Mouse (Mus musculus) cerebellum, adult 2 months (tissue): ENCODE data around the gene Csdc2. TPM values are rescaled to one million over a fixed set of nuclear protein-coding genes. Genes with fewer than 3 reads are reported as not detected.
A peak's percentile ranks its signal among the peaks of the same experiment; 100 is the strongest.

Source experiments
- DNase-seq, 2 experiments: peaks; one replicate each; pipeline ENCODE4 v3.0.0; 2021
- H3K27ac ChIP-seq: fragments of 200-500 bp; 2 replicates; pipeline ENCODE4 v1.5.1; 2012; ENCODE audit warnings: low read length, control low read depth, inconsistent platforms; ENCODE audit not compliant: insufficient read depth
- H3K27me3 ChIP-seq: fragments of 200-500 bp; 2 replicates; pipeline ENCODE4 v1.6.1; 2012; ENCODE audit warnings: inconsistent platforms, mild to moderate bottlenecking, low read length, moderate library complexity; ENCODE audit not compliant: control insufficient read depth, insufficient read depth
- H3K4me1 ChIP-seq: fragments of 200-500 bp; 2 replicates; pipeline ENCODE4 v1.6.1; 2011; ENCODE audit warnings: low read length; ENCODE audit not compliant: control insufficient read depth, insufficient read depth
- H3K4me3 ChIP-seq: fragments of 200-500 bp; replicated peaks from 2 replicates; pipeline ENCODE3; 2011; ENCODE audit warnings: mild to moderate bottlenecking, low read depth, low read length, control low read depth; ENCODE audit not compliant: insufficient read depth
- CTCF ChIP-seq: fragments of 200-500 bp; IDR thresholded peaks from 2 replicates; pipeline ENCODE4 v1.5.1; 2011; ENCODE audit warnings: low read depth, mild to moderate bottlenecking, control low read depth, low read length, moderate library complexity, borderline replicate concordance; ENCODE audit not compliant: insufficient read depth
- POLR2A ChIP-seq: fragments of 200-500 bp; IDR thresholded peaks from 2 replicates; pipeline ENCODE4 v1.6.1; 2011; ENCODE audit warnings: low read length, control low read depth, borderline replicate concordance; ENCODE audit not compliant: insufficient read depth
- WGBS: fragments of 180-500 bp; shearing (Covaris S2); methylation state at CpG from one replicate; pipeline ENCODE4 v1.1.7; 2018; 5-methylcytosine and 5-hydroxymethylcytosine counted together
- polyA plus RNA-seq: library from polyadenylated mRNA; depleted of rRNA; stranded (reverse); fragments of >200 nt; gene quantifications from 2 replicates; pipeline ENCODE4 v1.2.3, GENCODE M21; 2012

Gene Csdc2
- polyA plus RNA-seq, 1 experiment = 258 TPM

- Histone ChIP-seq H3K4me3 (no peak overlapping the region), H3K27ac (no peak overlapping the region; the same call in 1 of the 2 replicates), H3K4me1 (peaks cover 12% of the 10 kb centered on the region), H3K27me3 (no peaks in the 10 kb centered on the region)
- WGBS = 63% methylated on average over 10 of the region's 10 CpGs
- peak in 1 of 2 experiments; percentile 29 for DNase-seq
- TF ChIP-seq CTCF = no peak
- TF ChIP-seq POLR2A = no peak
Measured at GRCm38 (mm10) chr15:81939157-81939715, 2.7 kb downstream of the Csdc2 start.

DNA sequence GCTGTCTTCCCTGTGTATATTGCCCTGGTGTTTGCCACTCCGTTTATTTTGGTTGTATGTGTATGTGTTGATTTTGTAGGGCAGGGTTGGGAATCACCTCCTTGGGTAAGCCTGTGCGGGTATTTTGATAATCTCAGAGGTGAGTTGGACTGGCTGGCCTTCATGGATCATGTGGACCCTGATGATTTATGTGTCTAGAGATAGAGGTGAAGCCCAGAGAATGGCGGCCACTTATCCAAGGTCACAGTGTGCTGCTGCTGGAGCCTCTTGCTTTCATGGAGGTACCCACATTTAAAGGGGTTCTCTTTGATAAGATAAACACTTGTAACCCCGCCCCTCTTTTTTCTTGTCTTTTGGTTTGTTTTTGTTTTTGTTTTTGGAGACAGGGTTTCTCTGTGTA is 3.2 kb downstream of the Csdc2 start:
- Histone ChIP-seq H3K27me3 (no peaks in the 10 kb centered on the region), H3K27ac (no peak overlapping the region), H3K4me3 (no peak overlapping the region), H3K4me1 (peaks cover 12% of the 10 kb centered on the region)
- TF ChIP-seq POLR2A = no peak
- DNase-seq = no peak
- WGBS = 78% methylated on average over 4 of the region's 4 CpGs

DNA sequence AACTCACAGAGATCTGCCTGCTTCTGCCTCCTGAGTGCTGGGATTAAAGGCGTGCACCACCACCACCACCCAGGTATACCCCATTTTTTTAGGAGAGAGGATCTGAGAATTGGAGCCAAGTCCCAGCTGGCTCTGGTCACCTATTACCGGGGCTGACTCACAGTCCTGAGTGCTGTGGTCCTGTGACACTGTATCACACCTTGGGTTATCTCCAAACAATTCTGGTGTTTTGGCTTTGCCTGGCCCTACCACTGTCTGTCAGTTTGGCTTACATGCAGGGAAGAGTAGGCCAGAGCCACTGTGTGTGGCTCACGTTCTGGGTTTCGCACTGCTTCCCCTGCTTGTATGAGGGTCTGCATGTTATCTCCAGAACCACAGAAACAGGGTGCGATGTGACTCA is 3.7 kb downstream of the Csdc2 start:
- no peaks in the 10 kb centered on the region for H3K27me3 ChIP-seq
- TF ChIP-seq CTCF (no peak), POLR2A (no peak)
- H3K4me3 ChIP-seq = no peak overlapping the region
- DNase-seq = peak; percentile 48 to 74
- WGBS = 45% methylated on average over 5 of the region's 5 CpGs
- H3K4me1 ChIP-seq = peaks cover 12% of the 10 kb centered on the region
- peak overlapping the region; percentile 47; the same call in 1 of the 2 replicates for H3K27ac ChIP-seq

GRCm38 (mm10) chr15:81941010-81941409 is 4.5 kb downstream of the Csdc2 start:
- peak; percentile 19; the same call in 1 of the 2 replicates for TF ChIP-seq CTCF
- no peak for TF ChIP-seq POLR2A
- Histone ChIP-seq H3K4me1 (peaks cover 12% of the 10 kb centered on the region), H3K4me3 (no peak overlapping the region), H3K27me3 (no peaks in the 10 kb centered on the region), H3K27ac (no peak overlapping the region)
- 95% methylated on average over 2 of the region's 2 CpGs for WGBS
- no peak for DNase-seq

DNA sequence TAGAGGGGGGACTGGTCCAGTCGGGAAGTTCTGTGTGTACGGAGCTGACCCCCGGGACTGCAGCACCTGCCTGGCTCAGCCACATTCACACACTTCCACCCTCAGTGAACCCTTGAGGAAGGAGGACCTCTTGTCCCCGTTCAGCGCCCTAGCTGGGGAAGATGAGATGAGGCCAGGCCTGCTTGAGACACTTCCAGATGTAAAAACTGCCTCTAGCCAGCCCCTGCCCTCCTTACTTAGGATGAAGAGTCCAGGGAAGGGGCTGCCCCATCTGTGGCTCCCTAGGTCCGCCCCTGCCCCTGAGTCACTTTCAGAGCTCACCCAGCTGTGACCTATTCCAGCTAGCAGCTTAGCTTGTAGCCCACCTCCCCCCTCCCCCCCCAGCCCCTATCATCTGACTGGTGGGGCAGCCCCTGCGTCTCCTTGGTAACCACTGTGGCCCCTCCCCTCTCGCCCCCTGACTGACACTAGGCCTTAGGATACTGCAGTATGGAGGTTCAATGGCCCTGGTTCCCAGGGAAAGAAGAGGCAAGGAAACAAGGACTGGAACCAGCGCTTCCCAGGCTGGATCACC is 6.7 kb downstream of the Csdc2 start:
- H3K27ac ChIP-seq = no peak overlapping the region
- TF ChIP-seq CTCF = no peak
- no peak for TF ChIP-seq POLR2A
- DNase-seq = no peak
- no peaks in the 10 kb centered on the region for H3K27me3 ChIP-seq
- WGBS = 36% methylated on average over 9 of the region's 9 CpGs
- H3K4me1 ChIP-seq = peaks cover 12% of the 10 kb centered on the region
- H3K4me3 ChIP-seq = no peak overlapping the region

GRCm38 (mm10) chr15:81949076-81949475 is 12.5 kb downstream of the Csdc2 start:
- Histone ChIP-seq H3K27me3 (no peaks in the 10 kb centered on the region), H3K4me1 (peaks cover 14% of the 10 kb centered on the region; the same call in 1 of the 2 replicates), H3K4me3 (no peak overlapping the region), H3K27ac (no peak overlapping the region)
- TF ChIP-seq POLR2A (no peak), CTCF (no peak)
- 83% methylated on average over 10 of the region's 10 CpGs for WGBS
- DNase-seq = no peak

- TF ChIP-seq POLR2A (no peak), CTCF (no peak)
- no peak for DNase-seq
- Histone ChIP-seq H3K4me3 (no peak overlapping the region), H3K4me1 (peaks cover 18% of the 10 kb centered on the region), H3K27me3 (no peaks in the 10 kb centered on the region), H3K27ac (no peak overlapping the region)
- WGBS = 71% methylated on average over 11 of the region's 11 CpGs
Measured at GRCm38 (mm10) chr15:81949476-81950131, 13.0 kb downstream of the Csdc2 start.

DNA sequence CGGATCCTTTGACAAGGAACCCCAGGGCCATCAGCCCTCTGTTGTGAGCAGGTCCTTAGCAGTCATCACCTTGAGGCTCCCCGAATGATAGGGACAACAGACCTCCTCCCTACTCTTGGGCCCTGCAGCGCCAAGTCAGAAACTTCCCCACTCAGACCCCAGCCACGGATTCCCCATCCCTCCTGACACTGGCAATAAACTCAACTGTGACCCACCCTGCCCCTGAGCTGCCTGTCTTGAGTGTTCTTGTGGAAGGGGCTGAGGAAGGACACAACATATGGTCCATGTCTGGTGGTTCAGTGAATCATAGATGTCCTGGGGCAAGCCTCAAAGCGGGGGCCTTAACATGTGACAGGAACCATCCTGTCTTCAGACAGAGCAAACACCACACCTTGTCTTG is 14.2 kb downstream of the Csdc2 start:
- TF ChIP-seq POLR2A (no peak), CTCF (no peak)
- H3K4me3 ChIP-seq = no peak overlapping the region
- DNase-seq = no peak
- H3K27ac ChIP-seq = no peak overlapping the region
- H3K27me3 ChIP-seq = no peaks in the 10 kb centered on the region
- 77% methylated on average over 5 of the region's 5 CpGs for WGBS
- peaks cover 20% of the 10 kb centered on the region for H3K4me1 ChIP-seq

- H3K27ac ChIP-seq = no peak overlapping the region
- H3K4me1 ChIP-seq = peaks cover 22% of the 10 kb centered on the region
- H3K27me3 ChIP-seq = no peaks in the 10 kb centered on the region
- no peak overlapping the region for H3K4me3 ChIP-seq
- DNase-seq = peak in 1 of 2 experiments; percentile 23
- 75% methylated on average over 9 of the region's 9 CpGs for WGBS
- no peak for TF ChIP-seq CTCF
- no peak for TF ChIP-seq POLR2A
Measured at GRCm38 (mm10) chr15:81951159-81951558, 14.6 kb downstream of the Csdc2 start.
